In genomic region chrX:85132706-85133105, GRCm38 (mm10) we compare ENCODE assay signal across 17 mouse cellular contexts.
"Had no signal": no experiment of that assay in that cellular context is flagged by ENCODE, and none has a peak within 500 bp of the region (broad histone marks: within the 10 kb centered on the region; RNA-seq: fewer than 3 reads in every experiment).

No protein-coding gene starts in this region.

- DNase-seq: lung, embryonic 14.5 days; lung, postnatal 10 days; lung, postnatal 4 days; retina, postnatal 1 day; right cerebral cortex, adult 18-20 months; right cerebral cortex, postnatal 25 days; right cerebral cortex, postnatal 4 days; spleen, adult 18-20 months; thymus, adult 18-20 months; thymus, postnatal 14 days; thymus, postnatal 36 days had no signal

- H3K9me3 ChIP-seq: megakaryocyte, embryonic 14.5 days; midbrain, embryonic 13.5 days; midbrain, embryonic 15.5 days; neural tube, embryonic 13.5 days; neural tube, embryonic 15.5 days had no signal

- ATAC-seq: midbrain, embryonic 13.5 days; midbrain, embryonic 15.5 days had no signal

- H3K36me3 ChIP-seq: midbrain, embryonic 13.5 days; midbrain, embryonic 15.5 days; neural tube, embryonic 13.5 days; neural tube, embryonic 15.5 days had no signal

- H3K27ac ChIP-seq: midbrain, embryonic 13.5 days; midbrain, embryonic 15.5 days; neural tube, embryonic 13.5 days; neural tube, embryonic 15.5 days had no signal

- H3K27me3 ChIP-seq: midbrain, embryonic 13.5 days; midbrain, embryonic 15.5 days; neural tube, embryonic 13.5 days; neural tube, embryonic 15.5 days had no signal

- H3K9ac ChIP-seq: lung, embryonic 14.5 days; midbrain, embryonic 13.5 days; midbrain, embryonic 15.5 days; neural tube, embryonic 13.5 days; neural tube, embryonic 15.5 days had no signal

- H3K4me3 ChIP-seq: megakaryocyte, embryonic 14.5 days; midbrain, embryonic 13.5 days; midbrain, embryonic 15.5 days; neural tube, embryonic 13.5 days; neural tube, embryonic 15.5 days had no signal

- H3K4me2 ChIP-seq: lung, embryonic 14.5 days; midbrain, embryonic 11.5 days; midbrain, embryonic 13.5 days; midbrain, embryonic 15.5 days; neural tube, embryonic 13.5 days; neural tube, embryonic 15.5 days had no signal

- H3K4me1 ChIP-seq: megakaryocyte, embryonic 14.5 days; midbrain, embryonic 13.5 days; midbrain, embryonic 15.5 days; neural tube, embryonic 13.5 days; neural tube, embryonic 15.5 days had no signal
